Mouse (Mus musculus): ENCODE measurements at regions not wholly inside any gene's neighbourhood (a gene's known extent, or its start where the extent isn't known, plus 50 kb on each side); places are given as distances from the start of the nearest gene placed in this dataset.

DNA sequence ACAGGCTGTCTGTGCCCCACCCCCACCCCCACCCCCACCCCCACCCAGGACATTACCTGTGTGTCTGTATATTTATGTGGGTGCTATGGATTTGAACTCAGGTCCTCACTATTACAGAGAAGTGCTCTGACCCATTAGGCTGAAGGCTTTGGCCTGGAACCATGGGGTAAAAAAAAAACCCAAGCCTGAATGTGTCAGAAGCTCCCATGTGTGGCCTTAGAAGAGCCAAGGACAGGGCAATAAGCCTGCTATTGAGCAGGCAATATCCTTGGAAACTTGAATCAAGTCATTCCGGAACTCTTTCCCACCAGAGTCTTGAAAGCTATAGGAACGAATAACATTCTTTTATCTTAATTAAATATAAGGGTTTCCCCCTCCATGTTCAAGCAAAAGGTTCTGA is 347.2 kb downstream of the Prdm2 start:
- Histone ChIP-seq H3K9me3 (ENCODE audit: control insufficient read depth, low read length) (no peaks in the 10 kb centered on the region), H3K4me1 (ENCODE audit: control insufficient read depth, insufficient read depth, low read length) (no peaks in the 10 kb centered on the region), H3K27ac (replicated peaks; ENCODE audit: low read depth, low read length) (no peak overlapping the region), H3K36me3 (ENCODE audit: control insufficient read depth, insufficient read depth, low read length) (no peaks in the 10 kb centered on the region), H3K27me3 (ENCODE audit: control insufficient read depth, insufficient read depth, low read length) (no peaks in the 10 kb centered on the region), H3K4me2 (replicated peaks; ENCODE audit: low read depth, low read length, severe bottlenecking) (no peak overlapping the region), H3K4me3 (replicated peaks; ENCODE audit: low read length) (no peak overlapping the region), H3K9ac (ENCODE audit: low read depth, low read length, severe bottlenecking) (no peak overlapping the region)
- WGBS: 91% methylated on average over 2 of the region's 2 CpGs
- ATAC-seq (ENCODE audit: low FRiP score, low read depth) (no peak), DNase-seq (ENCODE audit: low spot score) (no peak)
- TF ChIP-seq POLR2A (IDR thresholded peaks at IDR 0.05; ENCODE audit: borderline replicate concordance, extremely low read depth, insufficient read depth, insufficient read length): no peak

GRCm38 (mm10) chr4:142863939-142864338 is 348.9 kb downstream of the Prdm2 start:
- Histone ChIP-seq H3K27ac (replicated peaks; ENCODE audit: low read depth, low read length) (no peak overlapping the region), H3K27me3 (ENCODE audit: control insufficient read depth, insufficient read depth, low read length) (no peaks in the 10 kb centered on the region), H3K4me2 (replicated peaks; ENCODE audit: low read depth, low read length, severe bottlenecking) (no peak overlapping the region), H3K36me3 (ENCODE audit: control insufficient read depth, insufficient read depth, low read length) (no peaks in the 10 kb centered on the region), H3K9ac (ENCODE audit: low read depth, low read length, severe bottlenecking) (no peak overlapping the region), H3K9me3 (ENCODE audit: control insufficient read depth, low read length) (no peaks in the 10 kb centered on the region), H3K4me3 (replicated peaks; ENCODE audit: low read length) (no peak overlapping the region), H3K4me1 (ENCODE audit: control insufficient read depth, insufficient read depth, low read length) (no peaks in the 10 kb centered on the region)
- 71% methylated on average over 5 of the region's 5 CpGs for WGBS
- no peak for ATAC-seq (ENCODE audit: low FRiP score, low read depth)
- no peak for DNase-seq (ENCODE audit: low spot score)
- TF ChIP-seq POLR2A (IDR thresholded peaks at IDR 0.05; ENCODE audit: borderline replicate concordance, extremely low read depth, insufficient read depth, insufficient read length): no peak

- no peak overlapping the region for H3K27ac ChIP-seq (replicated peaks; ENCODE audit: low read depth, low read length)
- WGBS: 84% methylated on average over 3 of the region's 3 CpGs
These were observed 352.4 kb downstream of the Prdm2 start for GRCm38 (mm10) chr4:142860441-142860840.

GRCm38 (mm10) chr4:142856626-142857025 is 356.2 kb downstream of the Prdm2 start:
- H3K27ac ChIP-seq (replicated peaks; ENCODE audit: low read depth, low read length): no peak overlapping the region
- H3K36me3 ChIP-seq (ENCODE audit: control insufficient read depth, insufficient read depth, low read length): no peaks in the 10 kb centered on the region
- DNase-seq (ENCODE audit: low spot score) (peak; percentile 71), ATAC-seq (ENCODE audit: low FRiP score, low read depth) (peak; percentile 41; the same call in 1 of the 2 replicates)
- H3K4me1 ChIP-seq (ENCODE audit: control insufficient read depth, insufficient read depth, low read length): peaks cover 12% of the 10 kb centered on the region
- H3K9ac ChIP-seq (ENCODE audit: low read depth, low read length, severe bottlenecking): no peak overlapping the region
- no peak for TF ChIP-seq POLR2A (IDR thresholded peaks at IDR 0.05; ENCODE audit: borderline replicate concordance, extremely low read depth, insufficient read depth, insufficient read length)
- no peak overlapping the region; the same call in 1 of the 2 replicates for H3K4me2 ChIP-seq (replicated peaks; ENCODE audit: low read depth, low read length, severe bottlenecking)
- WGBS: 39% methylated on average over 6 of the region's 6 CpGs
- H3K9me3 ChIP-seq (ENCODE audit: control insufficient read depth, low read length): no peaks in the 10 kb centered on the region
- H3K27me3 ChIP-seq (ENCODE audit: control insufficient read depth, insufficient read depth, low read length): no peaks in the 10 kb centered on the region
- H3K4me3 ChIP-seq (replicated peaks; ENCODE audit: low read length): no peak overlapping the region

More at GRCm38 (mm10) chr4:142860441-142860840, 352.4 kb downstream of the Prdm2 start:
- Histone ChIP-seq H3K27me3 (ENCODE audit: control insufficient read depth, insufficient read depth, low read length) (no peaks in the 10 kb centered on the region), H3K9ac (ENCODE audit: low read depth, low read length, severe bottlenecking) (no peak overlapping the region), H3K4me2 (replicated peaks; ENCODE audit: low read depth, low read length, severe bottlenecking) (no peak overlapping the region), H3K36me3 (ENCODE audit: control insufficient read depth, insufficient read depth, low read length) (no peaks in the 10 kb centered on the region), H3K4me3 (replicated peaks; ENCODE audit: low read length) (no peak overlapping the region), H3K4me1 (ENCODE audit: control insufficient read depth, insufficient read depth, low read length) (peaks cover 12% of the 10 kb centered on the region), H3K9me3 (ENCODE audit: control insufficient read depth, low read length) (no peaks in the 10 kb centered on the region)
- DNase-seq (ENCODE audit: low spot score) (no peak), ATAC-seq (ENCODE audit: low FRiP score, low read depth) (no peak)
- TF ChIP-seq POLR2A (IDR thresholded peaks at IDR 0.05; ENCODE audit: borderline replicate concordance, extremely low read depth, insufficient read depth, insufficient read length): no peak

- Histone ChIP-seq H3K4me2 (replicated peaks; ENCODE audit: low read depth, low read length, severe bottlenecking) (no peak overlapping the region), H3K4me3 (replicated peaks; ENCODE audit: low read length) (no peak overlapping the region)
These were observed 357.2 kb downstream of the Prdm2 start for GRCm38 (mm10) chr4:142855635-142856034.

GRCm38 (mm10) chr4:142853924-142854323 is 358.9 kb downstream of the Prdm2 start:
- Histone ChIP-seq H3K27ac (replicated peaks; ENCODE audit: low read depth, low read length) (no peak overlapping the region), H3K9me3 (ENCODE audit: control insufficient read depth, low read length) (no peaks in the 10 kb centered on the region), H3K4me2 (replicated peaks; ENCODE audit: low read depth, low read length, severe bottlenecking) (no peak overlapping the region), H3K4me1 (ENCODE audit: control insufficient read depth, insufficient read depth, low read length) (peaks cover 12% of the 10 kb centered on the region), H3K4me3 (replicated peaks; ENCODE audit: low read length) (no peak overlapping the region), H3K36me3 (ENCODE audit: control insufficient read depth, insufficient read depth, low read length) (no peaks in the 10 kb centered on the region), H3K9ac (ENCODE audit: low read depth, low read length, severe bottlenecking) (no peak overlapping the region), H3K27me3 (ENCODE audit: control insufficient read depth, insufficient read depth, low read length) (no peaks in the 10 kb centered on the region)
- TF ChIP-seq POLR2A (IDR thresholded peaks at IDR 0.05; ENCODE audit: borderline replicate concordance, extremely low read depth, insufficient read depth, insufficient read length): no peak
- WGBS: 86% methylated on average over 15 of the region's 15 CpGs
- ATAC-seq (ENCODE audit: low FRiP score, low read depth) (no peak), DNase-seq (ENCODE audit: low spot score) (no peak)

More at GRCm38 (mm10) chr4:142855635-142856034, 357.2 kb downstream of the Prdm2 start:
- no peak overlapping the region for H3K27ac ChIP-seq (replicated peaks; ENCODE audit: low read depth, low read length)
- H3K9me3 ChIP-seq (ENCODE audit: control insufficient read depth, low read length): no peaks in the 10 kb centered on the region
- WGBS: 89% methylated on average over 6 of the region's 6 CpGs
- DNase-seq (ENCODE audit: low spot score): no peak
- H3K36me3 ChIP-seq (ENCODE audit: control insufficient read depth, insufficient read depth, low read length): no peaks in the 10 kb centered on the region
- no peak for ATAC-seq (ENCODE audit: low FRiP score, low read depth)
- H3K9ac ChIP-seq (ENCODE audit: low read depth, low read length, severe bottlenecking): no peak overlapping the region
- no peaks in the 10 kb centered on the region for H3K27me3 ChIP-seq (ENCODE audit: control insufficient read depth, insufficient read depth, low read length)
- peaks cover 12% of the 10 kb centered on the region for H3K4me1 ChIP-seq (ENCODE audit: control insufficient read depth, insufficient read depth, low read length)
- TF ChIP-seq POLR2A (IDR thresholded peaks at IDR 0.05; ENCODE audit: borderline replicate concordance, extremely low read depth, insufficient read depth, insufficient read length): no peak
